Mouse (Mus musculus): ENCODE results near the gene Pkig. TPM values are rescaled to one million over a fixed set of nuclear protein-coding genes. Genes with fewer than 3 reads are reported as not detected.
"Not testable (repeated sequence)": the region's sequence is repeated elsewhere in the genome, so short reads cannot be mapped to it uniquely, and the experiment has no call there.

Gene Pkig
- polyA plus RNA-seq, 1 experiment from 2014 or later = 124 TPM

- peak within 1 kb of the TSS; percentile 86 for H3K9ac ChIP-seq (replicated peaks)
- WGBS = under 1% methylated on average over 74 of the region's 74 CpGs
- peak within 1 kb of the TSS; percentile 83 for H3K4me3 ChIP-seq (replicated peaks)
- H3K9me3 ChIP-seq = no peaks in the 10 kb centered on the region
- peak; percentile 97 for ATAC-seq
- 0 out of 2 replicates have a peak, but pooled peaks cover 3% of the 10 kb centered on the region for H3K36me3 ChIP-seq
- H3K4me1 ChIP-seq (replicated peaks) = peaks cover 40% of the 10 kb centered on the region
- H3K4me2 ChIP-seq (replicated peaks) = peak within 1 kb of the TSS; percentile 57
- H3K27ac ChIP-seq = peak within 1 kb of the TSS; percentile 98
- no peaks in the 10 kb centered on the region for H3K27me3 ChIP-seq
These were observed 13.4 kb upstream of the Pkig start, which contains the start of gene Serinc3 for GRCm38 (mm10) chr2:163644575-163645385. TSS of gene Serinc3 (minus strand) at chr2:163645131.

- no peak for ATAC-seq
- H3K27ac ChIP-seq = 0 out of 2 replicates have a peak overlapping the region, but pooled peaks have one; percentile 98
These were observed 12.3 kb upstream of the Pkig start for GRCm38 (mm10) chr2:163645700-163646460.

GRCm38 (mm10) chr2:163646461-163647080 is 11.6 kb upstream of the Pkig start:
- Histone ChIP-seq H3K9me3 (peaks cover 8% of the 10 kb centered on the region; the same call in 1 of the 2 replicates), H3K27me3 (no peaks in the 10 kb centered on the region), H3K4me3 (replicated peaks) (no peak overlapping the region), H3K27ac (no peak overlapping the region), H3K36me3 (no peaks in the 10 kb centered on the region), H3K9ac (replicated peaks) (no peak overlapping the region), H3K4me1 (replicated peaks) (peaks cover 27% of the 10 kb centered on the region), H3K4me2 (replicated peaks) (no peak overlapping the region)
- WGBS = 93% methylated on average over 5 of the region's 5 CpGs
- no peak for ATAC-seq

More at GRCm38 (mm10) chr2:163645700-163646460, 12.3 kb upstream of the Pkig start:
- Histone ChIP-seq H3K9ac (replicated peaks) (no peak overlapping the region), H3K27me3 (no peaks in the 10 kb centered on the region), H3K4me3 (replicated peaks) (no peak overlapping the region), H3K4me2 (replicated peaks) (no peak overlapping the region), H3K4me1 (replicated peaks) (peaks cover 30% of the 10 kb centered on the region), H3K9me3 (peaks cover 8% of the 10 kb centered on the region; the same call in 1 of the 2 replicates), H3K36me3 (no peaks in the 10 kb centered on the region)
- 83% methylated on average over 11 of the region's 11 CpGs for WGBS

DNA sequence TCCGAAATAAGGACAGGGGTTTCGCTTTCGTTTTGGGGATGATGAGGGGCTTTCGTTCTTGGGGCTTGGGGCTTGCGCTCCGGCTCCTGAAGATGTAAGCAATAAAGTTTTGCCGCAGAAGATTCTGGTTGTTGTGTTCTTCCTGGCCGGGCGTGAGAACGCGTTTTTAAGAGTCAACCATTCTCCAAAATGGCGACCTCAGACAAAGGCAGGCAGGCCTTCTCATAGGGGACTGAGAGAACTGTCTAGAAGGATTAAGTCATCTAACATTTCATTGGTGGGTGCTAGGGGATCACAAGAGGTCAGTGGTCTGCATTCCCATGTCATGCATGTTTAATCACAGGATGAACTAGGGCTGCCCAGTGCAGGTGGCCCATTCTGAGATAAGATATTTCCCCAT is 2.5 kb upstream of the Pkig start:
- not testable (repeated sequence) for H3K36me3 ChIP-seq; H3K4me3 ChIP-seq (replicated peaks); H3K9me3 ChIP-seq; H3K27ac ChIP-seq; H3K9ac ChIP-seq (replicated peaks); H3K27me3 ChIP-seq; H3K4me2 ChIP-seq (replicated peaks); ATAC-seq
- peaks cover 19% of the 10 kb centered on the region for H3K4me1 ChIP-seq (replicated peaks)
- WGBS = 99% methylated on average over 9 of the region's 12 CpGs

DNA sequence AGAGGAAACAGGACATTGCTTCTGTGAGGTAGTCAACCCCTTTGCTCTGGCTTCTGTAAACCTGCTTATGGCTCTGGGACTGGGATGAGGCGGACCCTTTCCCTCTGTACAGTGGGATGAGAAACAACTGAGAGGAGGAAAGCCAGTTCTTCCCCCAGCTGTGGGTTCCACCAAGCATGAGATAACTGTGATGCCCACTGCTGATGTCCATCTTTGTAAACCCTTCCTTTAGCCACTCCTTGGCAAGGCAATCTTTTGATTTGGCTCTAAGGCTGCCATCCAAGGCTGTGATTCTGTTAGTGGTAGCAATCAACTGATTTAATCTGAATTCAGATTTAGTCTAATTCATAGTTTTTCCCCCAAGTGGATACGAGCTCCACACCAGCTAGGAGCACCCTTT is 700 bp upstream of the Pkig start:
- Histone ChIP-seq H3K4me1 (replicated peaks) (peaks cover 31% of the 10 kb centered on the region), H3K4me3 (replicated peaks) (no peak overlapping the region), H3K4me2 (replicated peaks) (no peak overlapping the region; the same call in 1 of the 2 replicates), H3K9me3 (no peaks in the 10 kb centered on the region), H3K27ac (no peak overlapping the region), H3K27me3 (no peaks in the 10 kb centered on the region), H3K9ac (replicated peaks) (no peak overlapping the region), H3K36me3 (no peaks in the 10 kb centered on the region)
- 84% methylated on average over 2 of the region's 2 CpGs for WGBS
- ATAC-seq = no peak

GRCm38 (mm10) chr2:163658941-163659340 is 755 bp downstream of the Pkig start:
- ATAC-seq = no peak
- peak overlapping the region; percentile 66 for H3K4me2 ChIP-seq (replicated peaks)
- H3K27me3 ChIP-seq = no peaks in the 10 kb centered on the region
- peaks cover 31% of the 10 kb centered on the region for H3K4me1 ChIP-seq (replicated peaks)
- WGBS = 1% methylated on average over 8 of the region's 8 CpGs
- no peaks in the 10 kb centered on the region for H3K36me3 ChIP-seq
- no peak overlapping the region for H3K27ac ChIP-seq
- H3K4me3 ChIP-seq (replicated peaks) = peak overlapping the region; percentile 82
- peak overlapping the region; percentile 86 for H3K9ac ChIP-seq (replicated peaks)
- H3K9me3 ChIP-seq = no peaks in the 10 kb centered on the region

- Histone ChIP-seq H3K9ac (replicated peaks) (peak overlapping the region; percentile 86), H3K27ac (no peak overlapping the region), H3K4me2 (replicated peaks) (peak overlapping the region; percentile 66), H3K9me3 (no peaks in the 10 kb centered on the region), H3K36me3 (no peaks in the 10 kb centered on the region), H3K4me3 (replicated peaks) (peak overlapping the region; percentile 82), H3K4me1 (replicated peaks) (peaks cover 31% of the 10 kb centered on the region), H3K27me3 (no peaks in the 10 kb centered on the region)
- WGBS = 80% methylated on average over 12 of the region's 12 CpGs
- no peak for ATAC-seq
These were observed 1.2 kb downstream of the Pkig start for GRCm38 (mm10) chr2:163659431-163659830.

GRCm38 (mm10) chr2:163660103-163660701 is 2.0 kb downstream of the Pkig start:
- H3K27ac ChIP-seq = no peak overlapping the region
- H3K9me3 ChIP-seq = no peaks in the 10 kb centered on the region
- no peak for ATAC-seq
- no peak overlapping the region for H3K4me2 ChIP-seq (replicated peaks)
- peaks cover 31% of the 10 kb centered on the region for H3K4me1 ChIP-seq (replicated peaks)
- no peak overlapping the region for H3K9ac ChIP-seq (replicated peaks)
- H3K27me3 ChIP-seq = no peaks in the 10 kb centered on the region
- H3K4me3 ChIP-seq (replicated peaks) = no peak overlapping the region
- no peaks in the 10 kb centered on the region for H3K36me3 ChIP-seq
- 88% methylated on average over 5 of the region's 5 CpGs for WGBS

GRCm38 (mm10) chr2:163661371-163661850 is 3.2 kb downstream of the Pkig start:
- Histone ChIP-seq H3K9me3 (no peaks in the 10 kb centered on the region), H3K9ac (replicated peaks) (no peak overlapping the region), H3K4me3 (replicated peaks) (no peak overlapping the region), H3K27ac (no peak overlapping the region), H3K36me3 (no peaks in the 10 kb centered on the region), H3K4me2 (replicated peaks) (no peak overlapping the region), H3K4me1 (replicated peaks) (peaks cover 31% of the 10 kb centered on the region), H3K27me3 (no peaks in the 10 kb centered on the region)
- WGBS = 51% methylated on average over 6 of the region's 6 CpGs
- ATAC-seq = no peak

GRCm38 (mm10) chr2:163662076-163662475 is 3.9 kb downstream of the Pkig start:
- no peak for ATAC-seq
- no peaks in the 10 kb centered on the region for H3K36me3 ChIP-seq
- H3K4me1 ChIP-seq (replicated peaks) = peaks cover 31% of the 10 kb centered on the region
- H3K4me2 ChIP-seq (replicated peaks) = no peak overlapping the region
- no peak overlapping the region for H3K9ac ChIP-seq (replicated peaks)
- H3K27me3 ChIP-seq = no peaks in the 10 kb centered on the region
- H3K27ac ChIP-seq = no peak overlapping the region
- H3K9me3 ChIP-seq = no peaks in the 10 kb centered on the region
- H3K4me3 ChIP-seq (replicated peaks) = no peak overlapping the region
- WGBS = 93% methylated on average over 5 of the region's 5 CpGs

- no peaks in the 10 kb centered on the region for H3K36me3 ChIP-seq
- peaks cover 29% of the 10 kb centered on the region for H3K4me1 ChIP-seq (replicated peaks)
- no peaks in the 10 kb centered on the region for H3K27me3 ChIP-seq
- H3K9ac ChIP-seq (replicated peaks) = no peak overlapping the region
- H3K27ac ChIP-seq = no peak overlapping the region
- no peak overlapping the region for H3K4me3 ChIP-seq (replicated peaks)
- WGBS = 74% methylated on average over 2 of the region's 2 CpGs
- no peak for ATAC-seq
- no peaks in the 10 kb centered on the region for H3K9me3 ChIP-seq
- no peak overlapping the region for H3K4me2 ChIP-seq (replicated peaks)
These were observed 4.6 kb downstream of the Pkig start for GRCm38 (mm10) chr2:163662698-163663221.
